Mouse (Mus musculus): ENCODE measurements at regions not wholly inside any gene's neighbourhood (a gene's known extent, or its start where the extent isn't known, plus 50 kb on each side); places are given as distances from the start of the nearest gene placed in this dataset.
A peak's percentile ranks its signal among the peaks of the same experiment; 100 is the strongest.
"Not testable (repeated sequence)": the region's sequence is repeated elsewhere in the genome, so short reads cannot be mapped to it uniquely, and the experiment has no call there.

- WGBS: 97% methylated on average over 1 of the region's 1 CpGs
- ATAC-seq (ENCODE audit: low FRiP score, low read depth): peak; percentile 29; the same call in 1 of the 2 replicates
- no peaks in the 10 kb centered on the region for H3K4me1 ChIP-seq
- H3K36me3 ChIP-seq: no peaks in the 10 kb centered on the region
- H3K4me3 ChIP-seq: no peak overlapping the region
- no peak overlapping the region for H3K27ac ChIP-seq
- no peak overlapping the region for H3K4me2 ChIP-seq (replicated peaks)
- no peak overlapping the region for H3K9ac ChIP-seq
- H3K27me3 ChIP-seq (replicated peaks): no peaks in the 10 kb centered on the region
- no peaks in the 10 kb centered on the region for H3K9me3 ChIP-seq
Observed at GRCm38 (mm10) chr3:22681999-22682648, 605.7 kb downstream of the Tbl1xr1 start.

GRCm38 (mm10) chr3:22699317-22699716, 622.9 kb downstream of the Tbl1xr1 start:
- H3K9me3 ChIP-seq: 0 out of 2 replicates have a peak, but pooled peaks cover 6% of the 10 kb centered on the region
- no peak for ATAC-seq (ENCODE audit: low FRiP score, low read depth)
- H3K4me3 ChIP-seq: no peak overlapping the region
- H3K36me3 ChIP-seq: no peaks in the 10 kb centered on the region
- no peak overlapping the region for H3K27ac ChIP-seq
- no peak overlapping the region for H3K4me2 ChIP-seq (replicated peaks)
- no peaks in the 10 kb centered on the region for H3K27me3 ChIP-seq (replicated peaks)
- no peaks in the 10 kb centered on the region for H3K4me1 ChIP-seq
- no peak overlapping the region for H3K9ac ChIP-seq

- not testable (repeated sequence) for H3K4me3 ChIP-seq; H3K27me3 ChIP-seq (replicated peaks); H3K4me2 ChIP-seq (replicated peaks); H3K4me1 ChIP-seq; ATAC-seq (ENCODE audit: low FRiP score, low read depth); H3K9ac ChIP-seq; H3K9me3 ChIP-seq; H3K27ac ChIP-seq; H3K36me3 ChIP-seq
- WGBS: 86% methylated on average over 5 of the region's 5 CpGs
Observed at GRCm38 (mm10) chr3:22701486-22701885, 625.0 kb downstream of the Tbl1xr1 start.

- ATAC-seq (ENCODE audit: low FRiP score, low read depth): no peak
- Histone ChIP-seq H3K9ac (no peak overlapping the region), H3K9me3 (0 out of 2 replicates have a peak, but pooled peaks cover 6% of the 10 kb centered on the region), H3K27me3 (replicated peaks) (no peaks in the 10 kb centered on the region), H3K4me1 (no peaks in the 10 kb centered on the region), H3K4me2 (replicated peaks) (no peak overlapping the region), H3K36me3 (no peaks in the 10 kb centered on the region), H3K4me3 (no peak overlapping the region), H3K27ac (no peak overlapping the region)
- 85% methylated on average over 17 of the region's 17 CpGs for WGBS
Observed at GRCm38 (mm10) chr3:22705673-22706072, 629.2 kb downstream of the Tbl1xr1 start.

- Histone ChIP-seq H3K27me3 (replicated peaks) (no peaks in the 10 kb centered on the region), H3K4me1 (no peaks in the 10 kb centered on the region), H3K9me3 (no peaks in the 10 kb centered on the region), H3K36me3 (no peaks in the 10 kb centered on the region), H3K9ac (no peak overlapping the region), H3K4me3 (no peak overlapping the region), H3K4me2 (replicated peaks) (no peak overlapping the region), H3K27ac (no peak overlapping the region)
- no peak for ATAC-seq (ENCODE audit: low FRiP score, low read depth)
Observed at GRCm38 (mm10) chr3:22745026-22745425, 668.6 kb downstream of the Tbl1xr1 start.
